Mouse (Mus musculus) intestine, embryonic 15.5 days (tissue): ENCODE results near the gene Anapc16. TPM values are rescaled to one million over a fixed set of nuclear protein-coding genes. Genes with fewer than 3 reads are reported as not detected.
"Not testable (repeated sequence)": the region's sequence is repeated elsewhere in the genome, so short reads cannot be mapped to it uniquely, and the experiment has no call there.

Experiments used
- ATAC-seq: fragments of 200-750 bp; cut with Nextera tagmentation; 2 replicates; pipeline ENCODE4 v1.8.0; 2017; ENCODE audit warnings: moderate TSS enrichment, moderate library complexity
- H3K27ac ChIP-seq: fragments of 300-500 bp; sonication (generic); 2 replicates; pipeline ENCODE4 v1.5.1; 2015; ENCODE audit warnings: mild to moderate bottlenecking, inconsistent platforms
- H3K27me3 ChIP-seq: fragments of 300-500 bp; sonication (generic); replicated peaks from 2 replicates; pipeline ENCODE4 v1.6.1; 2015; ENCODE audit warnings: inconsistent platforms
- H3K36me3 ChIP-seq: fragments of 300-500 bp; sonication (generic); 2 replicates; pipeline ENCODE4 v1.6.1; 2015; ENCODE audit warnings: inconsistent platforms
- H3K4me1 ChIP-seq: fragments of 300-500 bp; sonication (generic); replicated peaks from 2 replicates; pipeline ENCODE4 v1.6.1; 2015; ENCODE audit warnings: inconsistent platforms
- H3K4me2 ChIP-seq: fragments of 300-500 bp; sonication (generic); replicated peaks from 2 replicates; pipeline ENCODE4 v1.6.1; 2015; ENCODE audit warnings: mild to moderate bottlenecking, inconsistent platforms
- H3K4me3 ChIP-seq: fragments of 300-500 bp; sonication (generic); replicated peaks from 2 replicates; pipeline ENCODE4 v1.5.1; 2015; ENCODE audit warnings: inconsistent platforms
- H3K9ac ChIP-seq: fragments of 300-500 bp; sonication (generic); 2 replicates; pipeline ENCODE4 v1.6.1; 2015; ENCODE audit warnings: inconsistent platforms
- H3K9me3 ChIP-seq: fragments of 300-500 bp; sonication (generic); 2 replicates; pipeline ENCODE4 v1.6.1; 2016; ENCODE audit warnings: inconsistent platforms
- WGBS: fragments of 180-500 bp; shearing (Covaris S2); methylation state at CpG from one replicate; pipeline ENCODE4 v1.1.7; 2015; 5-methylcytosine and 5-hydroxymethylcytosine counted together
- polyA plus RNA-seq: library from polyadenylated mRNA; unstranded; fragments of >200 nt; fragmentation: Nextera tagmentation; extraction: Ambion mirVana; gene quantifications from 2 replicates; pipeline ENCODE4 v1.2.1, GENCODE M21; 2015

Anapc16 gene
- polyA plus RNA-seq, 1 experiment from 2014 or later: 101 TPM

DNA sequence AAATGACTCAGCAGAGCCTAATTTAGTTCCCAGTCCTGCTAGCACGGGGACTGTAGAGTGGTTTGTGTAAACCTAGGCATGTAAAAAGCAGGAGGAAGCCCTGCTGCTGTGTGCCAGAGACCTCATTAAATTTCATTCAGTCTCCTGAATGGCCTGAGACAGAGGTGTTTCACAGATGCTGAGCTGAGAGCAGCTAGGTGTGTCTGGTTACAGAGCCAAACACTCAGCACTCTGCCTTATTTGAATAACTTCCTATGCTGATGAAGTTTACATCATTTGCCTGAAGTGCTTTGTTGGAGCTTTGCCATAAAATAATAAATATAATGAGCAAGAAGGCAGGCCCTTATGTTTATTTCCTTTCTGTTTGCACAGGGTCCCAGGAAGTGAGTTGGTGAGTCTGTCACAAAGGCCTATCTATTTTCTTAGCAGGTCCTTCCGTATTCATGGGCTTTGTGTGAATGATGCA is 24.7 kb upstream of the Anapc16 start:
- H3K36me3 ChIP-seq: peaks cover 3% of the 10 kb centered on the region; the same call in 1 of the 2 replicates
- H3K9me3 ChIP-seq: no peaks in the 10 kb centered on the region
- no peak overlapping the region for H3K9ac ChIP-seq
- ATAC-seq: peak; percentile 75
- H3K4me3 ChIP-seq: no peak overlapping the region
- WGBS: 16% methylated on average over 2 of the region's 2 CpGs
- no peak overlapping the region for H3K4me2 ChIP-seq
- H3K4me1 ChIP-seq: peaks cover 28% of the 10 kb centered on the region
- H3K27ac ChIP-seq: peak overlapping the region; percentile 74
- H3K27me3 ChIP-seq: no peaks in the 10 kb centered on the region

DNA sequence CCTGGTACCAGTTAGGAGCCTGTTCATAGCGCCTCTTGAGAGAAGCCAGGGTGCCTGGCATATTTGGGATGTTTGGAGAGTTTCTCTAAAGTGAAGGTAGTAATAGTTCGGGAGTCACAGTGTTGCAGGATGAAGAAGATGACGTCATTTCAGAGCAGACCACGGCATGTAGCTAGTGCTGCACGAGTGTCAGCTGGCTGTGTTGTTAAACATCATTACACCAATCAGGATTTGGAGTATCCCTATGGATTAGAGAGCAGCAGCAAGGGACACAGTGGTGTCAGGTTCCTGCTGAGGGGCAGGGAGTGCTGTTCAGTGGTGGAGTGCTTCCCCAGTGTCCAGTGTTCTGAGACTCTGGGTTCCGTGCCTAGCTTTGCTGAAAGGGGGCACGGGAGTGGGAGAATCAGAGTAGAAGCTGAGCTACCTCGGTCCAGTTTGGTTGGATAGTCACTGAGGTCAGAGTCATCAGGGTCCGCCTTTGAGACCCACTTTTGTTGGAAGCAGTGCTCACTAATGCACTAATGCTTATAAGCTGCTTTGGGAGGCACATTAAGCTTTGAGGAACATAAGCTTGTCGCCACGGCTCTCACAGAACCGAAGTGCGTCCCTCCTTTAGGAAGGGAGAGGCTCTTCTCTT is 23.9 kb upstream of the Anapc16 start:
- Histone ChIP-seq H3K36me3 (peaks cover 5% of the 10 kb centered on the region; the same call in 1 of the 2 replicates), H3K4me1 (peaks cover 25% of the 10 kb centered on the region), H3K27ac (0 out of 2 replicates have a peak overlapping the region, but pooled peaks have one; percentile 24), H3K4me2 (0 out of 2 replicates have a peak overlapping the region, but pooled peaks have one; percentile 0), H3K27me3 (no peaks in the 10 kb centered on the region), H3K9ac (no peak overlapping the region), H3K9me3 (no peaks in the 10 kb centered on the region), H3K4me3 (no peak overlapping the region)
- WGBS: 43% methylated on average over 13 of the region's 13 CpGs
- no peak for ATAC-seq

DNA sequence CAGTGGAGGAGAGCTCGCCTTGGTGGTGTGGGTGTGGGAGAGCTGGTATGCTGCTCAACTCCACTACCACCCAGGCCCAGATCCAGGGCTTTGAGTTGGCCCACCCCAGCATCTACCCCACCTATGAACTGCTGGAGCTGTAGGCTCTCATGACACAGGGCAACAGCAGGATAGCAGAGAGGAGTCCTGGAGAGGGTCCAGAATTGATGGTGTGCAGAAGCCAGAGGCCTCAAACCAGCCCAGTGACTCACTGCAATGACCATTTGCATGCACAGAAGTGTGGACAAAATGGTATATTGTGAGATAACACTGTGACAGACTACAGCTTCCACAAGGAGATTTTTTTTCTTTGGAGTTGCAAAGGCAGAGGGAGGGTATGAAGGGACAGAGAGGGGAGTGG is 20.8 kb upstream of the Anapc16 start:
- Histone ChIP-seq H3K36me3 (peaks cover 11% of the 10 kb centered on the region; the same call in 1 of the 2 replicates), H3K4me1 (peaks cover 22% of the 10 kb centered on the region), H3K9ac (no peak overlapping the region), H3K9me3 (no peaks in the 10 kb centered on the region), H3K27me3 (no peaks in the 10 kb centered on the region), H3K4me2 (no peak overlapping the region), H3K27ac (no peak overlapping the region), H3K4me3 (no peak overlapping the region)
- WGBS: 88% methylated on average over 1 of the region's 1 CpGs
- no peak for ATAC-seq

DNA sequence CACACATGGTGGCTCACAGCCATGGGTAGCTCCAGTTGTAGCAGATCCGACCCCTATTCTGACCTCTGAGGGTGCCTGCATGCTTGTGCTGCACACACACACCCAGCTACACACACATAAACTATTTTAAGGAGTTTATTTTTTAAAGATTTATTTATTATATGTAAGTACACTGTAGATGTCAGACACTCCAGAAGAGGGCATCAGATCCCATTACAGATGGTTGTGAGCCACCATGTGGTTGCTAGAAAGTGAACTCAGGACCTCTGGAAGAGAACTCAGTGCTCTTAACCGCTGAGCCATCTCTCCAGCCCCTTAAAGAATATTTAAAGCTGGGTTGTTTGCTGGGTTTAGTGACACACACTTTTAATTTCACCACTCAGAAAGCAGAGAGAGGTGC is 16.4 kb upstream of the Anapc16 start:
- no peak overlapping the region for H3K9ac ChIP-seq
- 62% methylated on average over 2 of the region's 2 CpGs for WGBS
- H3K27me3 ChIP-seq: no peaks in the 10 kb centered on the region
- H3K9me3 ChIP-seq: no peaks in the 10 kb centered on the region
- no peak overlapping the region for H3K4me3 ChIP-seq
- H3K36me3 ChIP-seq: peaks cover 15% of the 10 kb centered on the region; the same call in 1 of the 2 replicates
- H3K4me2 ChIP-seq: no peak overlapping the region
- H3K27ac ChIP-seq: no peak overlapping the region
- ATAC-seq: no peak
- H3K4me1 ChIP-seq: no peaks in the 10 kb centered on the region

DNA sequence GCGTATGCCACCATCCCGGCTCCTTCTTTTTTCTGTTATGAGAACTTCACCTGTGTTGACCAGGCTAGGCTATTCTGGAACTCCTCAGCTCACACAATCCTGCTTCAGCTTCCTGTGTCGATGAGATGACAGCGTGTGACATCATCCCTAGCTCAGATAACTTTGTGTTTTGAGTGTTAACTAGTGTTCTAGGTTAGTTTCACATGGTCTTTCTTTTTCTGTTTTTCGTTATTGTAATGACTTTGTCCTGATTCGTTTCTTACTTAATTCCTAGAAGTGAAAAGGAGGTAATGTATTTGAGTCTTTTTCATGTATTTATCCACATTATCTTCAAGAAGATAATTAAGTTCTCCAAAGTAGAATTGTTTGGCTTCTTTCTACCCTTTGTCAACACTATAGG is 13.3 kb upstream of the Anapc16 start:
- Histone ChIP-seq H3K4me3 (no peak overlapping the region), H3K36me3 (peaks cover 8% of the 10 kb centered on the region; the same call in 1 of the 2 replicates), H3K27ac (no peak overlapping the region), H3K4me1 (no peaks in the 10 kb centered on the region), H3K9me3 (no peaks in the 10 kb centered on the region), H3K4me2 (no peak overlapping the region), H3K9ac (no peak overlapping the region), H3K27me3 (no peaks in the 10 kb centered on the region)
- WGBS: 88% methylated on average over 6 of the region's 6 CpGs
- no peak for ATAC-seq

DNA sequence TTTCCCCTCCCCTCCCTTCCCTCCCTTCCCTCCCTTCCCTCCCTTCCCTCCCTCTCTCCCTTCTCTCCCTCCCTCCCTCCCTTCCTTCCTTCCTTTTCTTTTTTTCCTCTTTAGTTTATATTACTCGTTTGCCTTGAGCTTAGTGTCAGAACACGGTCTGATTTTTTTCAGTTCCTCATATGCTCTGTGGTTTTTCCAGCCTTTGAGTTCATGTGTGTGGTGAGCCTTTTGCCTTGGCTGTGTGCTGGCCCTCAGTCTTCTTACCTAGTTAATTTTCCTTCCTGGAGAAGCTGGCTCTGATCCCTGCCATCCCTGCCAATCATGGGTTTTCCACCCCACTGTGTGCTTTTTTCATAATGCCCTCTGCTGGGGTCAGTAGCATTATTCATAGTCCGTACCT is 6.2 kb upstream of the Anapc16 start:
- H3K36me3 ChIP-seq: peaks cover 5% of the 10 kb centered on the region; the same call in 1 of the 2 replicates
- no peaks in the 10 kb centered on the region for H3K4me1 ChIP-seq
- H3K27ac ChIP-seq: no peak overlapping the region
- H3K27me3 ChIP-seq: no peaks in the 10 kb centered on the region
- no peak overlapping the region for H3K4me3 ChIP-seq
- no peak for ATAC-seq
- H3K4me2 ChIP-seq: no peak overlapping the region
- no peak overlapping the region for H3K9ac ChIP-seq
- WGBS: 52% methylated on average over 3 of the region's 3 CpGs
- no peaks in the 10 kb centered on the region for H3K9me3 ChIP-seq

DNA sequence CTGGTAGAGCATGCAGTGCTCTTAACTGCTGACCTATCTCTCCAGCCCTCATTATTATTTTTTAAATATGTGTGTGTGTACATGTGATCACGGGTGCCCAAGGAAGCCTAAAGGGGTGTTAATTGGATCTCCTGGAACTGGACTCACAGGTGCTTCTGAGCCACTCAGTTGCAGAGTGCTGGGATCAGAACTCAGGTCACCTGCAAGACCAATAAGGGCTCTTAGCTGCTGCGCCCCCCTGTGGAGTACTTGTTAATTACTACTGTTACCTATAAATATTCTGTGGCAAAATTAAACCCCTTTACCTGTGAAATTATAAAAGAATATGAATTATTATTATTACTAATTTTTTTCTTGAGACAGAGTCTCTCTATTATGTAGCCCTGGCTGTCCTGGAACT is 2.3 kb upstream of the Anapc16 start:
- no peaks in the 10 kb centered on the region for H3K27me3 ChIP-seq
- H3K27ac ChIP-seq: no peak overlapping the region
- peaks cover 9% of the 10 kb centered on the region for H3K4me1 ChIP-seq
- no peak overlapping the region for H3K9ac ChIP-seq
- H3K4me2 ChIP-seq: no peak overlapping the region
- WGBS: 61% methylated on average over 2 of the region's 2 CpGs
- no peak for ATAC-seq
- H3K4me3 ChIP-seq: no peak overlapping the region
- H3K36me3 ChIP-seq: peaks cover 7% of the 10 kb centered on the region
- no peaks in the 10 kb centered on the region for H3K9me3 ChIP-seq

DNA sequence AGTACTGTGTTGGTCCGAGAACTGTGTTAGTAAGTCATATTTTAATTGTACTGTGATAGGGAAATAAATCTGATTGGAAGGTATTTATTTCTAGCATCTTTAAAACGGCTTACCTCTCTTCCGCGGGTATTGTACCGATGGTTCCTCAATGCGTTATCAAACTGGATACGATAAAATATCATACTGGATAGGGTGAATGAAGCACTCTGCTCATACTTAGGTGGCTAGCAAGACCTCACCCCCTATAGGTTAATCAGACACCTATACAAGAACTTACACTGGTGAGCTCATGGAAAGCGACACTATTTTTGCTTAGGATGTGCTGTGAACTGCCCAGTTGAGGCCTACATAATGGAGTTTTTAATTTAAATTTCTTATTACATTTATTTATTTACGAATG is 912 bp upstream of the Anapc16 start:
- no peaks in the 10 kb centered on the region for H3K9me3 ChIP-seq
- H3K36me3 ChIP-seq: peaks cover 7% of the 10 kb centered on the region
- ATAC-seq: no peak
- H3K4me2 ChIP-seq: peak overlapping the region; percentile 77
- peak overlapping the region; percentile 98 for H3K27ac ChIP-seq
- peak overlapping the region; percentile 38 for H3K9ac ChIP-seq
- peak overlapping the region; percentile 66 for H3K4me3 ChIP-seq
- H3K27me3 ChIP-seq: no peaks in the 10 kb centered on the region
- 70% methylated on average over 9 of the region's 9 CpGs for WGBS
- peaks cover 9% of the 10 kb centered on the region for H3K4me1 ChIP-seq

DNA sequence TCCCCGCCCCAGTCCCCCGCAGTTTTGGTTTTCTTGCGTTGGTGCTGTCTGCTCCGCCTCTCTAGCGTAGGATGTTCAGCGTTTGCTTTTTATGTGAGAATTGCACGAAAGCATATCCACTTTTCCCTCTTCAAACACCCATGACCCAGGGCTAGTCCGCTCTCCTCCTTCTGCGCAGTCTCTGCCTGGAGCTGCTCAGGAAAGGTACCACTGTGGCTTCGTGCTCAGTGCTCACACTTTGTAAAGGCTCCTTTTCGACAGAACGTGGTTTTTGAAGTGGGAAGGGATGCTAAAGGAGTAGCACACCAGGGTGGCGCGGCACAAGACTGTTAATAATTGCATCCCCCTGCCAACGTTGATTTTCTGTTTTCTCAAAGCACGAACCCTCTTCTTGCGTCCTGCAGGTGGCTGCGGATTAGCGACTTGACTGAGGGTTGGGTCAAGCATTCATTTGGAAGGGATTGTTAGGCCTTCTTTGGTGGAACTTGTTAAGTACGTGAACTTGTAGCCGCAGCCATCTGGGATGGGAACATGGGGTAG is 348 bp upstream of the Anapc16 start:
- H3K4me3 ChIP-seq: peak overlapping the region; percentile 66
- peak overlapping the region; percentile 38 for H3K9ac ChIP-seq
- no peak; the same call in 1 of the 2 replicates for ATAC-seq
- H3K27ac ChIP-seq: peak overlapping the region; percentile 98
- peaks cover 9% of the 10 kb centered on the region for H3K4me1 ChIP-seq
- H3K27me3 ChIP-seq: no peaks in the 10 kb centered on the region
- H3K4me2 ChIP-seq: peak overlapping the region; percentile 77
- H3K36me3 ChIP-seq: peaks cover 7% of the 10 kb centered on the region
- WGBS: under 1% methylated on average over 21 of the region's 21 CpGs
- no peaks in the 10 kb centered on the region for H3K9me3 ChIP-seq

DNA sequence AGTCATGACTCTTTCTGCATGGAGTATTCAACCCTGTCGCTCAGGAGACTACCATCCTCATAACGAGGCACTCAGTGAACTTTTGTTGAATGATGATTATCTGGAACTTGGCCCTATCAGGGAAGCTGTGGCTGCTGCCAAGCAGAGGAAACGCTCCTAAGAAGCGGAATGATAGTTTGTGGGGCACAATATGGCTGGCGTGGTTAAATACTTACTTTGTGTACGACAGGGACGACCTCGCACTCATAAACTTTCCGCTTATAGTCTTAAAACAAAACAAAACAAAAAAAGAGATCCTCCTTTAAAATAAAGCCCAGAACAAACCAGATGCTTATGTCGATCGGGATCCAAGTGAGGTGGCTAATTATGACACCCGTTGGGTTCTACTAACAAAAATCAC is 732 bp downstream of the Anapc16 start:
- Histone ChIP-seq H3K36me3 (peaks cover 4% of the 10 kb centered on the region; the same call in 1 of the 2 replicates), H3K4me2 (peak overlapping the region; percentile 63), H3K9me3 (no peaks in the 10 kb centered on the region), H3K9ac (peak overlapping the region; percentile 76), H3K4me1 (peaks cover 9% of the 10 kb centered on the region), H3K27ac (peak overlapping the region; percentile 98), H3K4me3 (peak overlapping the region; percentile 66), H3K27me3 (no peaks in the 10 kb centered on the region)
- no peak for ATAC-seq
- WGBS: 3% methylated on average over 12 of the region's 12 CpGs

DNA sequence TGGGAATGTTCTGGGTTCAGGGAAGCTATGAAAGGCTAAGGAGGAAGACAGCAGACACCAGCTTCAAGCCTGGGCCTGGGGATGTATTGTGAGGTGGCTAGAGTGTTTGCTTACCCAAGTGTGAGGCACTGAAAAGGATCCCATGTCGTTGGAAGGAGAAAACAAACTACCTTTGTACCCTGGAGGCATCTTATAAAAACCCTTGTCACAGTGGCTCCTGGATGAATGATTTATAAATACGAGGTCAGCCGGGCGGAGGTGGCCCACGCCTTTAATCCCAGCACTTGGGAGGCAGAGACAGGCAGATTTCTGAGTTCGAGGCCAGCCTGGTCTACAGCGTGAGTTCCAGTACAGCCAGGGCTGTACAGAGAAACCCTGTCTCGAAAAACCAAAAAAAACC is 1.3 kb downstream of the Anapc16 start:
- WGBS: 64% methylated on average over 8 of the region's 8 CpGs
- ATAC-seq, H3K27me3 ChIP-seq, H3K4me1 ChIP-seq, H3K36me3 ChIP-seq, H3K9me3 ChIP-seq: not testable (repeated sequence)
- peak overlapping the region; percentile 44; the same call in 1 of the 2 replicates for H3K27ac ChIP-seq
- peak overlapping the region; percentile 66 for H3K4me3 ChIP-seq
- H3K9ac ChIP-seq: peak overlapping the region; percentile 76; the same call in 1 of the 2 replicates
- peak overlapping the region; percentile 63 for H3K4me2 ChIP-seq

DNA sequence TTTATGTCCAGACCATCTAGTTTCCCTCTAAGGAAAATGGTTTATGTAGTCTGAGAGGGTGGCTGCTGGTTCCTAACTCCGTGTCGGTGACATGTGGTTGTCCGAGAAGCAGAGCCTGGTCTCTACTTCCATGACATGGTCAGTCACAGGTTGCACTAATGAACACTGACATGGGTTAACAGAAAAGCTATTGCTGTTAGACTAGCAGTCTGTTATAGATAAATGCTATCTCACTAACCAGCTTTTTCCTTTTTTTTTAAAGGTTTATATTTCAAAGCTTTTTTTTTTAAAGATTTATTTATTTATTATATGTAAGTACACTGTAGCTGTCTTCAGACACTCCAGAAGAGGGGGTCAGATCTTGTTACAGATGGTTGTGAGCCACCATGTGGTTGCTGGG is 3.9 kb downstream of the Anapc16 start:
- ATAC-seq: no peak
- Histone ChIP-seq H3K9ac (no peak overlapping the region), H3K4me3 (no peak overlapping the region), H3K9me3 (no peaks in the 10 kb centered on the region), H3K4me1 (peaks cover 9% of the 10 kb centered on the region), H3K27ac (no peak overlapping the region), H3K36me3 (peaks cover 11% of the 10 kb centered on the region), H3K4me2 (no peak overlapping the region), H3K27me3 (no peaks in the 10 kb centered on the region)
- WGBS: 86% methylated on average over 3 of the region's 3 CpGs

DNA sequence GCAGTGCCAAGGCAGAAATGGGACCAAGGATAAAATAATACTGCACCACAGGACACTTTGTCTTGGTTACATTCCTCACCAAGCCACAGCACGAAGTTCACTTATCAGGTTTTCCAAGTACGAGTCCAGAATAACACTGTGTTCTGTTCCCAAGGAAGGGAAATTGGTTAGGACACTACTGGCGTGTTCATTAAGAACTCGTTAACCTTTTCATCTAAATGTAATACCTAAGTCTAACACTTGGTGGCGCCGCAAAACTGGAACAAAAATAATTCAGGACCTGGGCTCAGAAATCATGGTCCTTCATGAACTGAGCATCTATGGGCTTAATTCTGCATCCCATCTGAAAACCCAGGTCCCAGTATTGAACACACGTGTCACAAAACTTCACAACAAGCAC is 5.3 kb downstream of the Anapc16 start:
- no peak for ATAC-seq
- peaks cover 11% of the 10 kb centered on the region for H3K36me3 ChIP-seq
- no peak overlapping the region for H3K27ac ChIP-seq
- H3K9me3 ChIP-seq: no peaks in the 10 kb centered on the region
- no peak overlapping the region for H3K4me2 ChIP-seq
- H3K9ac ChIP-seq: no peak overlapping the region
- H3K4me3 ChIP-seq: no peak overlapping the region
- 23% methylated on average over 7 of the region's 7 CpGs for WGBS
- peaks cover 6% of the 10 kb centered on the region for H3K4me1 ChIP-seq
- H3K27me3 ChIP-seq: no peaks in the 10 kb centered on the region
